Mouse (Mus musculus): ENCODE measurements around the gene Gm42688.

Gene Gm42688

GRCm38 (mm10) chr6:83084477-83084876 lies 16.9 kb upstream of the Gm42688 start:
- no peak for DNase-seq (ENCODE audit: low read depth, low spot score)

- no peak for DNase-seq (ENCODE audit: low read depth, low spot score)
These were observed 15.0 kb upstream of the Gm42688 start, which contains the start of gene Lbx2 for GRCm38 (mm10) chr6:83086121-83087035. Lbx2 (plus strand) TSS chr6:83086367.

GRCm38 (mm10) chr6:83087205-83087925 lies 14.1 kb upstream of the Gm42688 start:
- no peak for DNase-seq (ENCODE audit: low read depth, low spot score)

- DNase-seq (ENCODE audit: low read depth, low spot score) = no peak
These were observed 13.5 kb upstream of the Gm42688 start for GRCm38 (mm10) chr6:83087926-83088260.

GRCm38 (mm10) chr6:83092416-83093127 lies 8.8 kb upstream of the Gm42688 start:
- no peak for DNase-seq (ENCODE audit: low read depth, low spot score)

- no peak for DNase-seq (ENCODE audit: low read depth, low spot score)
These were observed 5.4 kb upstream of the Gm42688 start for GRCm38 (mm10) chr6:83095968-83096367.

GRCm38 (mm10) chr6:83098411-83098810 lies 3.0 kb upstream of the Gm42688 start:
- DNase-seq (ENCODE audit: low read depth, low spot score) = no peak

- peak; percentile 25 for DNase-seq (ENCODE audit: low read depth, low spot score)
These were observed 505 bp downstream of the Gm42688 start for GRCm38 (mm10) chr6:83101688-83102556.

- no peak for DNase-seq (ENCODE audit: low read depth, low spot score)
These were observed 1.8 kb downstream of the Gm42688 start for GRCm38 (mm10) chr6:83103130-83103650.

- no peak for DNase-seq (ENCODE audit: low read depth, low spot score)
These were observed 2.7 kb downstream of the Gm42688 start for GRCm38 (mm10) chr6:83104158-83104557.

GRCm38 (mm10) chr6:83107566-83108400 lies 6.4 kb downstream of the Gm42688 start:
- peak; percentile 18 for DNase-seq (ENCODE audit: low read depth, low spot score)

GRCm38 (mm10) chr6:83108762-83109668 lies 7.6 kb downstream of the Gm42688 start, which contains the start of gene Mrpl53:
Mrpl53 (plus strand) TSS chr6:83109040.
- peak; percentile 73 for DNase-seq (ENCODE audit: low read depth, low spot score)

- DNase-seq (ENCODE audit: low read depth, low spot score) = no peak
These were observed 10.2 kb downstream of the Gm42688 start for GRCm38 (mm10) chr6:83111510-83112136.

- DNase-seq (ENCODE audit: low read depth, low spot score) = peak; percentile 75
These were observed 13.7 kb downstream of the Gm42688 start, which contains the start of gene Mogs for GRCm38 (mm10) chr6:83115011-83115671. Mogs (plus strand) TSS chr6:83115496.

- DNase-seq (ENCODE audit: low read depth, low spot score) = no peak
These were observed 14.4 kb downstream of the Gm42688 start for GRCm38 (mm10) chr6:83115682-83116372.

- DNase-seq (ENCODE audit: low read depth, low spot score) = no peak
These were observed 15.2 kb downstream of the Gm42688 start for GRCm38 (mm10) chr6:83116373-83117164.

- no peak for DNase-seq (ENCODE audit: low read depth, low spot score)
These were observed 15.7 kb downstream of the Gm42688 start for GRCm38 (mm10) chr6:83117165-83117438.
